Mouse (Mus musculus) regulatory T cell (primary cell): Measurements from ENCODE around the gene St5.

Source experiments
- in situ Hi-C: fragments of 300-600 bp; cut with MboI, MseI; formaldehyde crosslinking; loops from one replicate; pipeline ENCODE4 v1.15.1; 2025; ENCODE audit warnings: high pct_unique_total_duplicates

St5 gene

GRCm38 (mm10) chr7:109703190-109704015, at the start of gene St5, which contains the start of gene Akip1:
Gene St5, minus strand, starts transcription at chr7:109703605.
Gene Akip1, plus strand, starts transcription at chr7:109703690.
- in situ Hi-C loops = loop anchor here (5.0 kb wide), 1 partner anchor 186 kb away; the partner anchor contains the start of gene Rpl27a

GRCm38 (mm10) chr7:109752008-109752925, 48.9 kb upstream of the St5 start, which contains the start of gene Tmem9b:
Gene Tmem9b, minus strand, starts transcription at chr7:109752875.
- in situ Hi-C loops = no loop called here

- in situ Hi-C loops = no loop called here
These were observed 48.1 kb upstream of the St5 start for GRCm38 (mm10) chr7:109751427-109752007.

GRCm38 (mm10) chr7:109747747-109748146, 44.3 kb upstream of the St5 start:
- in situ Hi-C loops = no loop called here

GRCm38 (mm10) chr7:109741703-109742102, 38.3 kb upstream of the St5 start:
- in situ Hi-C loops = no loop called here

GRCm38 (mm10) chr7:109741060-109741459, 37.7 kb upstream of the St5 start:
- in situ Hi-C loops = no loop called here

GRCm38 (mm10) chr7:109739822-109740370, 36.5 kb upstream of the St5 start:
- in situ Hi-C loops = no loop called here

- in situ Hi-C loops = no loop called here
These were observed 31.4 kb upstream of the St5 start for GRCm38 (mm10) chr7:109734806-109735205.

- in situ Hi-C loops = no loop called here
These were observed 28.2 kb upstream of the St5 start, which contains the start of gene Ascl3 for GRCm38 (mm10) chr7:109731626-109732025. Gene Ascl3, minus strand, starts transcription at chr7:109731726.

GRCm38 (mm10) chr7:109723697-109724096, 20.3 kb upstream of the St5 start, which contains the start of gene BC051019:
Gene BC051019, minus strand, starts transcription at chr7:109723850.
- in situ Hi-C loops = no loop called here

- in situ Hi-C loops = no loop called here
These were observed 19.7 kb upstream of the St5 start for GRCm38 (mm10) chr7:109723114-109723513.

- in situ Hi-C loops = no loop called here
These were observed 19.2 kb upstream of the St5 start for GRCm38 (mm10) chr7:109722618-109723017.

GRCm38 (mm10) chr7:109719286-109719685, 15.9 kb upstream of the St5 start:
- in situ Hi-C loops = no loop called here

GRCm38 (mm10) chr7:109713434-109713982, 10.1 kb upstream of the St5 start:
- in situ Hi-C loops = no loop called here

- in situ Hi-C loops = no loop called here
These were observed 8.8 kb upstream of the St5 start for GRCm38 (mm10) chr7:109712198-109712597.

- in situ Hi-C loops = no loop called here
These were observed 6.7 kb upstream of the St5 start for GRCm38 (mm10) chr7:109710069-109710468.

- in situ Hi-C loops = no loop called here
These were observed 5.6 kb upstream of the St5 start for GRCm38 (mm10) chr7:109708961-109709382.

- in situ Hi-C loops = no loop called here
These were observed 3.8 kb upstream of the St5 start for GRCm38 (mm10) chr7:109707023-109707785.

GRCm38 (mm10) chr7:109704461-109704860, 1.1 kb upstream of the St5 start:
- in situ Hi-C loops = loop anchor here (5.0 kb wide), 1 partner anchor 187 kb away; the partner anchor contains the start of gene Rpl27a

- in situ Hi-C loops = loop anchor here (5.0 kb wide), 1 partner anchor 187 kb away; the partner anchor contains the start of gene Rpl27a
These were observed 592 bp upstream of the St5 start for GRCm38 (mm10) chr7:109704016-109704377.
